Mouse (Mus musculus) bone marrow macrophage, adult 2 months (primary cell): ENCODE data around the gene Samd4b.

ENCODE experiments used
- CTCF ChIP-seq: IDR thresholded peaks from 2 replicates; pipeline ENCODE4 v1.5.1; 2012; ENCODE audit warnings: low read depth, mild to moderate bottlenecking, low read length, moderate library complexity
- POLR2A ChIP-seq: IDR thresholded peaks from 2 replicates; pipeline ENCODE4 v1.6.1; 2012; ENCODE audit warnings: mild to moderate bottlenecking, low read depth, low read length, borderline replicate concordance

- no peak for TF ChIP-seq CTCF
- no peak for TF ChIP-seq POLR2A
These were observed 40.2 kb downstream of the Samd4b start for GRCm38 (mm10) chr7:28557708-28558107.
